Mouse (Mus musculus) hindbrain, embryonic 11.5 days (tissue): ENCODE results near the gene Gm11020. TPM values are rescaled to one million over a fixed set of nuclear protein-coding genes. Genes with fewer than 3 reads are reported as not detected.

ENCODE experiments used
- ATAC-seq: fragments of 200-750 bp; cut with Nextera tagmentation; 2 replicates; pipeline ENCODE4 v1.8.0; 2017; ENCODE audit warnings: mild to moderate bottlenecking, moderate TSS enrichment, moderate library complexity; ENCODE audit not compliant: low FRiP score
- DNase-seq: peaks from one replicate; pipeline ENCODE4 v3.0.0-alpha.2; 2015; ENCODE audit warnings: low spot score
- H3K27ac ChIP-seq: fragments of 300-500 bp; sonication (generic); 2 replicates; pipeline ENCODE4 v1.5.1; 2014; ENCODE audit warnings: mild to moderate bottlenecking, low read depth, low read length
- H3K27me3 ChIP-seq: fragments of 300-500 bp; sonication (generic); 2 replicates; pipeline ENCODE4 v1.6.1; 2014; ENCODE audit warnings: mild to moderate bottlenecking, low read length, moderate library complexity, mixed read lengths; ENCODE audit not compliant: control insufficient read depth, insufficient read depth
- H3K36me3 ChIP-seq: fragments of 300-500 bp; sonication (generic); 2 replicates; pipeline ENCODE4 v1.6.1; 2014; ENCODE audit warnings: mild to moderate bottlenecking, low read length, moderate library complexity, mixed read lengths; ENCODE audit not compliant: control insufficient read depth, insufficient read depth
- H3K4me1 ChIP-seq: fragments of 300-500 bp; sonication (generic); replicated peaks from 2 replicates; pipeline ENCODE4 v1.6.1; 2014; ENCODE audit warnings: low read length, mixed read lengths; ENCODE audit not compliant: control insufficient read depth, insufficient read depth
- H3K4me2 ChIP-seq: fragments of 300-500 bp; sonication (generic); replicated peaks from 2 replicates; pipeline ENCODE4 v1.6.1; 2014; ENCODE audit warnings: mild to moderate bottlenecking, low read depth, low read length
- H3K4me3 ChIP-seq: fragments of 300-500 bp; sonication (generic); 2 replicates; pipeline ENCODE4 v1.5.1; 2014; ENCODE audit warnings: low read depth, low read length
- H3K9ac ChIP-seq: fragments of 300-500 bp; sonication (generic); 2 replicates; pipeline ENCODE4 v1.6.1; 2014; ENCODE audit warnings: low read depth, low read length
- H3K9me3 ChIP-seq: fragments of 300-500 bp; sonication (generic); 2 replicates; pipeline ENCODE4 v1.6.1; 2016; ENCODE audit warnings: low read length; ENCODE audit not compliant: control insufficient read depth
- WGBS: fragments of 180-500 bp; shearing (Covaris S2); extraction: QIAGEN DNeasy Blood & Tissue Kit; methylation state at CpG from one replicate; pipeline ENCODE4 v1.1.7; 2014; 5-methylcytosine and 5-hydroxymethylcytosine counted together
- polyA plus RNA-seq: library from polyadenylated mRNA; unstranded; fragments of >200 nt; fragmentation: Nextera tagmentation; extraction: Ambion mirVana; gene quantifications from 2 replicates; pipeline ENCODE4 v1.2.1, GENCODE M21; 2014

Gene Gm11020
- polyA plus RNA-seq, 1 experiment from 2014 or later: not detected

DNA sequence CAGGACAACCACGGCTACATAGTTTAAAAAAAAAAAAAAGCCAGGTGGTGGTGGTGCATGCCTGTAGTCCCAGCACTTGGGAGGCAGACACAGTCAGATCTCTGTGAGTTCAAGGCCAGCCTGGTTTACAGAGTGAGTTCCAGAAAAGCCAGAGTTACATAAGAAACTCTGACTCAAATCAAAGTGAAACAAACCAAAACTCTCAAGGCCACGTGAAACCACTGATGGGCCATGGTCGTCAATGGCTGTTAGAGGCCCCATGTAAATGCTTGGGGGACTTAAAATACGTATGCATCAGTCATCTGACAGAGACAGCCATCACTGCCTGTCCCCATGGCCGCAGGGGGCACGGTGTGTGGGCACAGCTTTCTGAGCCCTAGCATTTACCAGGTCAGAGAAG, 49.8 kb downstream of the Gm11020 start:
- WGBS: 92% methylated on average over 6 of the region's 6 CpGs
- ATAC-seq: no peak
- no peak overlapping the region for H3K27ac ChIP-seq
- no peak overlapping the region for H3K4me2 ChIP-seq
- DNase-seq: no peak
- no peaks in the 10 kb centered on the region for H3K9me3 ChIP-seq
- 0 out of 2 replicates have a peak, but pooled peaks cover 2% of the 10 kb centered on the region for H3K4me1 ChIP-seq
- no peaks in the 10 kb centered on the region for H3K27me3 ChIP-seq
- H3K9ac ChIP-seq: no peak overlapping the region
- H3K36me3 ChIP-seq: no peaks in the 10 kb centered on the region
- no peak overlapping the region for H3K4me3 ChIP-seq

Other genes starting within 250 kb of the Gm11020 start
- gene Cdh5, start 219.9 kb upstream of the Gm11020 start, polyA plus RNA-seq: 15.5 and 15.9 TPM in 2 replicates
- 0.71 and 0.88 TPM in 2 replicates for gene Bean1, start 151.1 kb upstream of the Gm11020 start, polyA plus RNA-seq
- 32.5 and 36.5 TPM in 2 replicates for gene Tk2, start 73.0 kb upstream of the Gm11020 start, polyA plus RNA-seq
- gene Cklf, start 70.7 kb upstream of the Gm11020 start, polyA plus RNA-seq: 30.9 and 36.5 TPM in 2 replicates
- gene Cmtm2a, start 28.4 kb upstream of the Gm11020 start, polyA plus RNA-seq: not detected in 2 replicates
- gene Gm45711, start 11.5 kb upstream of the Gm11020 start, polyA plus RNA-seq: not detected in 2 replicates
- not detected in 2 replicates for gene Cmtm1, start 11.4 kb upstream of the Gm11020 start, polyA plus RNA-seq
- gene Cmtm2b, start 663 bp downstream of the Gm11020 start, polyA plus RNA-seq: not detected in 2 replicates
- gene Cmtm3, start 17.8 kb downstream of the Gm11020 start, polyA plus RNA-seq: 74.8 and 87.5 TPM in 2 replicates
- 2.7 and 3.8 TPM in 2 replicates for gene Cmtm4, start 74.2 kb downstream of the Gm11020 start, polyA plus RNA-seq
- gene Dync1li2, start 121.5 kb downstream of the Gm11020 start, polyA plus RNA-seq: 95.4 and 96.4 TPM in 2 replicates
- 0.10 TPM in 1 of 2 replicates, not detected in the other for gene Terb1, start 188.3 kb downstream of the Gm11020 start, polyA plus RNA-seq
- gene Nae1, start 213.1 kb downstream of the Gm11020 start, polyA plus RNA-seq: 140 TPM in 2 replicates
- gene Car7, start 213.1 kb downstream of the Gm11020 start, polyA plus RNA-seq: 0.42 and 0.52 TPM in 2 replicates